Mouse (Mus musculus) midbrain, postnatal 0 days (tissue): ENCODE results near the gene Cacng1. TPM values are rescaled to one million over a fixed set of nuclear protein-coding genes. Genes with fewer than 3 reads are reported as not detected.

ENCODE experiments used
- ATAC-seq: fragments of 200-750 bp; cut with Nextera tagmentation; 2 replicates; pipeline ENCODE4 v1.8.0; 2017; ENCODE audit warnings: moderate number of reproducible peaks, mild to moderate bottlenecking, moderate TSS enrichment, moderate library complexity; ENCODE audit not compliant: low FRiP score
- DNase-seq: peaks from one replicate; pipeline ENCODE4 v3.0.0-alpha.2; 2015; ENCODE audit warnings: low spot score
- H3K27ac ChIP-seq: fragments of 300-500 bp; sonication (generic); 2 replicates; pipeline ENCODE4 v1.5.1; 2014; ENCODE audit warnings: low read depth, mild to moderate bottlenecking, low read length, mixed read lengths
- H3K27me3 ChIP-seq: fragments of 300-500 bp; sonication (generic); 2 replicates; pipeline ENCODE4 v1.6.1; 2014; ENCODE audit warnings: low read length, control low read depth, mixed read lengths; ENCODE audit not compliant: insufficient read depth
- H3K36me3 ChIP-seq: fragments of 300-500 bp; sonication (generic); 2 replicates; pipeline ENCODE4 v1.6.1; 2014; ENCODE audit warnings: low read length, control low read depth, mixed read lengths; ENCODE audit not compliant: insufficient read depth
- H3K4me1 ChIP-seq: fragments of 300-500 bp; sonication (generic); 2 replicates; pipeline ENCODE4 v1.6.1; 2014; ENCODE audit warnings: mild to moderate bottlenecking, control low read depth, antibody characterized with exemption, low read length, mixed read lengths; ENCODE audit not compliant: insufficient read depth
- H3K4me2 ChIP-seq: fragments of 300-500 bp; sonication (generic); 2 replicates; pipeline ENCODE4 v1.6.1; 2014; ENCODE audit warnings: low read depth, mild to moderate bottlenecking, low read length, mixed read lengths; ENCODE audit not compliant: poor library complexity, severe bottlenecking
- H3K4me3 ChIP-seq: fragments of 300-500 bp; sonication (generic); 2 replicates; pipeline ENCODE4 v1.5.1; 2014; ENCODE audit warnings: low read depth, mild to moderate bottlenecking, low read length, moderate library complexity
- H3K9ac ChIP-seq: fragments of 300-500 bp; sonication (generic); replicated peaks from 2 replicates; pipeline ENCODE4 v1.6.1; 2014; ENCODE audit warnings: mild to moderate bottlenecking, low read length, moderate library complexity, mixed read lengths; ENCODE audit not compliant: poor library complexity, severe bottlenecking
- H3K9me3 ChIP-seq: fragments of 300-500 bp; sonication (generic); 2 replicates; pipeline ENCODE4 v1.6.1; 2016; ENCODE audit warnings: low read length, control low read depth
- CTCF ChIP-seq: IDR thresholded peaks from 2 replicates; pipeline ENCODE4 v1.5.1; 2016; ENCODE audit warnings: antibody characterized with exemption, mild to moderate bottlenecking
- WGBS: fragments of 180-500 bp; shearing (Covaris S2); extraction: QIAGEN DNeasy Blood & Tissue Kit; methylation state at CpG from one replicate; pipeline ENCODE4 v1.1.7; 2014; 5-methylcytosine and 5-hydroxymethylcytosine counted together
- polyA plus RNA-seq: library from polyadenylated mRNA; unstranded; fragments of >200 nt; fragmentation: Nextera tagmentation; extraction: Ambion mirVana; gene quantifications from 2 replicates; pipeline ENCODE4 v1.2.1, GENCODE M21; 2015
- total RNA-seq: library from RNA; depleted of rRNA; stranded (reverse); fragments of >200 nt; gene quantifications from 2 replicates; pipeline ENCODE4 v1.2.3, GENCODE M21; 2014

Gene Cacng1
- total and polyA plus RNA-seq, 2 experiments from 2014 or later: 1.2 to 1.8 TPM

- ATAC-seq (no peak), DNase-seq (no peak)
- Histone ChIP-seq H3K9ac (no peak overlapping the region), H3K27me3 (no peaks in the 10 kb centered on the region), H3K4me3 (no peak overlapping the region), H3K9me3 (no peaks in the 10 kb centered on the region), H3K36me3 (0 out of 2 replicates have a peak, but pooled peaks cover 3% of the 10 kb centered on the region), H3K27ac (no peak overlapping the region), H3K4me2 (no peak overlapping the region), H3K4me1 (no peaks in the 10 kb centered on the region; the same call in 1 of the 2 replicates)
- WGBS: 75% methylated on average over 5 of the region's 5 CpGs
- TF ChIP-seq CTCF: no peak
Observed at GRCm38 (mm10) chr11:107749114-107749513, 32.8 kb upstream of the Cacng1 start.

GRCm38 (mm10) chr11:107748243-107749035 is 32.1 kb upstream of the Cacng1 start:
- no peak overlapping the region for H3K4me3 ChIP-seq
- no peaks in the 10 kb centered on the region for H3K27me3 ChIP-seq
- H3K27ac ChIP-seq: no peak overlapping the region
- ATAC-seq (no peak), DNase-seq (no peak)
- no peak for TF ChIP-seq CTCF
- no peak overlapping the region for H3K9ac ChIP-seq
- no peak overlapping the region for H3K4me2 ChIP-seq
- no peaks in the 10 kb centered on the region for H3K9me3 ChIP-seq
- WGBS: 94% methylated on average over 5 of the region's 5 CpGs
- 0 out of 2 replicates have a peak, but pooled peaks cover 3% of the 10 kb centered on the region for H3K36me3 ChIP-seq
- no peaks in the 10 kb centered on the region; the same call in 1 of the 2 replicates for H3K4me1 ChIP-seq

- peak; percentile 57 for ATAC-seq
- peak; percentile 68 for DNase-seq
Observed at GRCm38 (mm10) chr11:107743100-107743499, 26.8 kb upstream of the Cacng1 start.

GRCm38 (mm10) chr11:107738418-107739099 is 22.2 kb upstream of the Cacng1 start:
- TF ChIP-seq CTCF: no peak
- Histone ChIP-seq H3K4me3 (no peak overlapping the region), H3K9ac (no peak overlapping the region), H3K27ac (0 out of 2 replicates have a peak overlapping the region, but pooled peaks have one; percentile 28), H3K4me1 (no peaks in the 10 kb centered on the region), H3K27me3 (no peaks in the 10 kb centered on the region), H3K4me2 (no peak overlapping the region), H3K36me3 (peaks cover 42% of the 10 kb centered on the region), H3K9me3 (no peaks in the 10 kb centered on the region)
- WGBS: 77% methylated on average over 20 of the region's 20 CpGs
- DNase-seq (no peak), ATAC-seq (0 out of 2 replicates have a peak, but pooled peaks have one; percentile 2)

More at GRCm38 (mm10) chr11:107743100-107743499, 26.8 kb upstream of the Cacng1 start:
- Histone ChIP-seq H3K9me3 (no peaks in the 10 kb centered on the region), H3K27ac (no peak overlapping the region), H3K4me3 (no peak overlapping the region), H3K4me1 (no peaks in the 10 kb centered on the region), H3K36me3 (peaks cover 11% of the 10 kb centered on the region), H3K27me3 (no peaks in the 10 kb centered on the region), H3K4me2 (no peak overlapping the region), H3K9ac (no peak overlapping the region)
- WGBS: 54% methylated on average over 3 of the region's 3 CpGs
- no peak for TF ChIP-seq CTCF

GRCm38 (mm10) chr11:107737886-107738285 is 21.6 kb upstream of the Cacng1 start:
- H3K9me3 ChIP-seq: no peaks in the 10 kb centered on the region
- H3K27ac ChIP-seq: no peak overlapping the region
- H3K36me3 ChIP-seq: peaks cover 47% of the 10 kb centered on the region
- 85% methylated on average over 6 of the region's 6 CpGs for WGBS
- H3K9ac ChIP-seq: no peak overlapping the region
- H3K4me2 ChIP-seq: no peak overlapping the region
- ATAC-seq: no peak
- DNase-seq: no peak
- H3K27me3 ChIP-seq: no peaks in the 10 kb centered on the region
- no peaks in the 10 kb centered on the region for H3K4me1 ChIP-seq
- TF ChIP-seq CTCF: no peak
- no peak overlapping the region for H3K4me3 ChIP-seq

- H3K4me2 ChIP-seq: no peak overlapping the region
- DNase-seq (no peak), ATAC-seq (no peak)
- H3K9ac ChIP-seq: no peak overlapping the region
- TF ChIP-seq CTCF: peak; percentile 36
- no peaks in the 10 kb centered on the region for H3K27me3 ChIP-seq
- no peak overlapping the region for H3K4me3 ChIP-seq
- H3K4me1 ChIP-seq: no peaks in the 10 kb centered on the region
- 90% methylated on average over 7 of the region's 7 CpGs for WGBS
- H3K27ac ChIP-seq: no peak overlapping the region
- peaks cover 47% of the 10 kb centered on the region for H3K36me3 ChIP-seq
- H3K9me3 ChIP-seq: no peaks in the 10 kb centered on the region
Observed at GRCm38 (mm10) chr11:107734133-107734532, 17.8 kb upstream of the Cacng1 start.
